In genomic region chr15:79028237-79028738, GRCm38 (mm10) we compare ENCODE assay signal across 9 mouse cellular contexts. TPM values are rescaled to one million over a fixed set of nuclear protein-coding genes. Genes with fewer than 3 reads are reported as not detected.
DNase-seq lines count a peak whose midpoint lies in the region; ATAC-seq lines count a peak whose summit lies in the region.
"Had no signal": no experiment of that assay in that cellular context is flagged by ENCODE, and none has a peak within 500 bp of the region (broad histone marks: within the 10 kb centered on the region; RNA-seq: fewer than 3 reads in every experiment).

Gene H1f0 (plus strand): TSS chr15:79028450.

- H3K27ac ChIP-seq in embryonic facial prominence, embryonic 13.5 days = peak within 1 kb of the TSS; percentile 99
- H3K27ac ChIP-seq in limb, embryonic 13.5 days = peak within 1 kb of the TSS; percentile 99
- H3K27ac ChIP-seq in midbrain, embryonic 15.5 days = peak within 1 kb of the TSS; percentile 90

- peaks cover 51% of the 10 kb centered on the region for H3K4me1 ChIP-seq in embryonic facial prominence, embryonic 13.5 days
- peaks cover 49% of the 10 kb centered on the region for H3K4me1 ChIP-seq in limb, embryonic 13.5 days
- H3K4me1 ChIP-seq in midbrain, embryonic 15.5 days = peaks cover 57% of the 10 kb centered on the region

- peak within 1 kb of the TSS; percentile 77 for H3K4me3 ChIP-seq in embryonic facial prominence, embryonic 13.5 days
- peak within 1 kb of the TSS; percentile 81 for H3K4me3 ChIP-seq in limb, embryonic 13.5 days
- peak within 1 kb of the TSS; percentile 85 for H3K4me3 ChIP-seq in midbrain, embryonic 15.5 days

- H3K36me3 ChIP-seq in embryonic facial prominence, embryonic 13.5 days = 0 out of 2 replicates have a peak, but pooled peaks cover 3% of the 10 kb centered on the region
- 0 out of 2 replicates have a peak, but pooled peaks cover 3% of the 10 kb centered on the region for H3K36me3 ChIP-seq in limb, embryonic 13.5 days
- no peaks in the 10 kb centered on the region for H3K36me3 ChIP-seq in midbrain, embryonic 15.5 days (replicated peaks)
- H3K36me3 ChIP-seq: G1E had no signal

- H3K9me3 ChIP-seq in embryonic facial prominence, embryonic 13.5 days = no peaks in the 10 kb centered on the region
- H3K9me3 ChIP-seq in limb, embryonic 13.5 days = no peaks in the 10 kb centered on the region
- H3K9me3 ChIP-seq in midbrain, embryonic 15.5 days = no peaks in the 10 kb centered on the region

- ATAC-seq in embryonic facial prominence, embryonic 13.5 days (ENCODE audit: insufficient number of reproducible peaks, insufficient read depth, low FRiP score, low TSS enrichment, low read depth) = peak; percentile 66
- peak; percentile 85 for ATAC-seq in limb, embryonic 13.5 days (ENCODE audit: low FRiP score, low read depth)
- peak; percentile 85 for ATAC-seq in midbrain, embryonic 15.5 days (replicated peaks)

- peak within 1 kb of the TSS; percentile 97 for H3K4me2 ChIP-seq in embryonic facial prominence, embryonic 13.5 days
- H3K4me2 ChIP-seq in limb, embryonic 13.5 days (replicated peaks) = peak within 1 kb of the TSS; percentile 98
- peak within 1 kb of the TSS; percentile 89 for H3K4me2 ChIP-seq in midbrain, embryonic 15.5 days

- peak within 1 kb of the TSS; percentile 100 for H3K9ac ChIP-seq in embryonic facial prominence, embryonic 13.5 days
- peak within 1 kb of the TSS; percentile 100 for H3K9ac ChIP-seq in limb, embryonic 13.5 days
- H3K9ac ChIP-seq in midbrain, embryonic 15.5 days = peak within 1 kb of the TSS; percentile 97

- 0 out of 2 replicates have a peak, but pooled peaks cover 3% of the 10 kb centered on the region for H3K27me3 ChIP-seq in embryonic facial prominence, embryonic 13.5 days
- H3K27me3 ChIP-seq in limb, embryonic 13.5 days = no peaks in the 10 kb centered on the region
- H3K27me3 ChIP-seq in midbrain, embryonic 15.5 days (replicated peaks) = no peaks in the 10 kb centered on the region

- DNase-seq in 3134 (ENCODE audit: extremely low read depth, insufficient read length, low spot score) = peak; percentile 93
- peak; percentile 97 to 98 for DNase-seq in adrenal gland, postnatal 36 days
- DNase-seq in heart, adult 8-10 months (ENCODE audit: low spot score) = peak; percentile 91
- DNase-seq in kidney, adult 9 months = peak; percentile 93
- peak; percentile 49 to 72 for DNase-seq in spleen, adult 18-20 months

- WGBS in embryonic facial prominence, embryonic 13.5 days = under 1% methylated on average over 57 of the region's 58 CpGs
- WGBS in limb, embryonic 13.5 days = under 1% methylated on average over 46 of the region's 58 CpGs
- under 1% methylated on average over 55 of the region's 58 CpGs for WGBS in midbrain, embryonic 15.5 days

RNA-seq across cellular contexts. Expression of gene H1f0, which starts in this region (rescaled TPM):
- total RNA-seq in adrenal gland, postnatal 36 days (2021) = 100 to 1,000 TPM; 127 to 173 TPM
- polyA plus RNA-seq in embryonic facial prominence, embryonic 13.5 days (2015; fragmentation: Nextera tagmentation; extraction: Ambion mirVana) = 533 and 546 TPM in 2 replicates
- total RNA-seq in heart, adult 8-10 months (2022) = 10 to 100 TPM; 64.1 to 92.7 (median 77.5) TPM
- polyA plus RNA-seq in limb, embryonic 13.5 days (2015; fragmentation: Nextera tagmentation; extraction: Ambion mirVana) = 558 and 589 TPM in 2 replicates
- polyA plus RNA-seq in midbrain, embryonic 15.5 days (2015; fragmentation: Nextera tagmentation; extraction: Ambion mirVana) = 183 and 198 TPM in 2 replicates

Comparison
In these comparisons a context has a peak if more than half of its experiments do, and no peak if none do; other contexts are left out.
1. Peak in every context shown above with its lines: DNase-seq, ATAC-seq, H3K4me3 ChIP-seq and H3K27ac ChIP-seq.